Mouse (Mus musculus): ENCODE measurements at regions not wholly inside any gene's neighbourhood (a gene's known extent, or its start where the extent isn't known, plus 50 kb on each side); places are given as distances from the start of the nearest gene placed in this dataset. TPM values are rescaled to one million over a fixed set of nuclear protein-coding genes. Genes with fewer than 3 reads are reported as not detected.

GRCm38 (mm10) chr2:16929974-16930373 lies 573.9 kb downstream of the Plxdc2 start:
- Histone ChIP-seq H3K27me3 (no peaks in the 10 kb centered on the region), H3K4me1 (no peaks in the 10 kb centered on the region), H3K4me2 (no peak overlapping the region), H3K27ac (no peak overlapping the region), H3K4me3 (no peak overlapping the region), H3K36me3 (ENCODE audit: poor library complexity, severe bottlenecking) (no peaks in the 10 kb centered on the region), H3K9ac (no peak overlapping the region), H3K9me3 (replicated peaks) (no peaks in the 10 kb centered on the region)
- 89% methylated on average over 3 of the region's 3 CpGs for WGBS
- no peak for ATAC-seq

DNA sequence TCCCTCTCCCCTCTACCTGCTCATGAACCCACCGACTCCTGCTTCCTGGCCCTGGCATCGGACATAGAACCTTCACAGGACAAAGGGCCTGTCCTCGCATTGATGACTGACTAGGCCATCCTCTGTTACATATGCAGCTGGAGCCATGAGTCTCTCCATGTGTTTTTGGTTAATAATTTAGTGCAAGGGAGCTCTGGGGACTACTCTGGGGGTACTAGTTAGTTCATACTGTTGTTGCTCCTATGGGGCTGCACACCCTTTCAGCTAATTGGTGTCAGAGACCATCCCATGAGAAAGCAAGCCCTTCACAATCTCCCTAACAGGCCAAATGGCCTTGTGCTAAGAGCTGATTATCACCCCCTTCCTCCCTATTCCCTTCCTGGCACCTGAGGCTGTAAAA lies 603.3 kb downstream of the Plxdc2 start:
- Histone ChIP-seq H3K4me3 (no peak overlapping the region), H3K9ac (no peak overlapping the region), H3K4me2 (no peak overlapping the region), H3K27me3 (no peaks in the 10 kb centered on the region), H3K36me3 (ENCODE audit: poor library complexity, severe bottlenecking) (no peaks in the 10 kb centered on the region), H3K4me1 (no peaks in the 10 kb centered on the region), H3K9me3 (replicated peaks) (no peaks in the 10 kb centered on the region), H3K27ac (no peak overlapping the region)
- ATAC-seq, result no peak
- WGBS, result 96% methylated on average over 3 of the region's 3 CpGs

DNA sequence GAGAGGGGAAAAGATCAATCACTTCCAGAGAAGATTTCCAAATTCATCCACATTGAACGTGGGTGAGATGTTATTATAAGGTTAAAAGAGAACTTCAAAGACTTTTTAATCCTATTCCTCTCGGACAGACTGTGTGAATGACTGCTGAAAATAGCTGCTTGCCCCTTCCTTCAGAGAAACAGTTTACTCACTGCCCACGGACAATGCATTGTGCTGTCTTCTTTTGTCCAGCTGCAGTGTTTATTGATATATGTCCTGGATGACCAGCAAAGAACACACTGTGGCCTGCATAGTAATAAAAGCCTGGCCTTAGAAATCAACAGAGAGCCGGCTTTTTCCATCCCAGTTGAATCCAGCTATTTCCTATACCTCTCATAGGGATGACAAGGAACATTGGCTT lies 621.3 kb downstream of the Plxdc2 start:
- Histone ChIP-seq H3K4me1 (no peaks in the 10 kb centered on the region), H3K27me3 (no peaks in the 10 kb centered on the region), H3K9me3 (replicated peaks) (no peaks in the 10 kb centered on the region), H3K36me3 (ENCODE audit: poor library complexity, severe bottlenecking) (no peaks in the 10 kb centered on the region), H3K27ac (no peak overlapping the region), H3K4me2 (no peak overlapping the region), H3K9ac (no peak overlapping the region), H3K4me3 (no peak overlapping the region)
- no peak for ATAC-seq
- 3% methylated on average over 4 of the region's 4 CpGs for WGBS

DNA sequence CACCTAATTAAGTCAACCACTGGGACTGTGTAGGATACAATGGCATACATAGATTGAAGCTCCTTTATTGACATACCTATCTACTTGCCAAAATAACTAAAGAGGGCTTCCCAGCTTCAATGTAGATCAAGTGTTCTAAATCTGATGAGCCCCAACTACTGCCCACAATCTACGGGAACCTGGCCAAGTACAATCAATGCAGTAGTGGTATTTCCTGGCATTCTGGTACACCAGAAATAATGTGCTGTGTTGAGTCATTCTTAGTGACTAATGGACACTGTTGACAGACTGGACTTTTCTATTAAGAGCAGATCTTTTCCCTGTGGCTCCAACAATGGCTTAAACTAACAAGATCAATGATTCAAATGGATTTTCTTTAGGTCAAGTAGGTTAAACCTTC lies 626.7 kb downstream of the Plxdc2 start:
- H3K27ac ChIP-seq, result no peak overlapping the region
- H3K36me3 ChIP-seq (ENCODE audit: poor library complexity, severe bottlenecking), result no peaks in the 10 kb centered on the region
- no peaks in the 10 kb centered on the region for H3K27me3 ChIP-seq
- H3K4me2 ChIP-seq, result no peak overlapping the region
- 88% methylated on average over 1 of the region's 1 CpGs for WGBS
- H3K9ac ChIP-seq, result no peak overlapping the region
- H3K9me3 ChIP-seq (replicated peaks), result no peaks in the 10 kb centered on the region
- H3K4me3 ChIP-seq, result no peak overlapping the region
- H3K4me1 ChIP-seq, result no peaks in the 10 kb centered on the region
- ATAC-seq, result no peak

- H3K36me3 ChIP-seq (ENCODE audit: poor library complexity, severe bottlenecking), result no peaks in the 10 kb centered on the region
Measured at GRCm38 (mm10) chr2:16983583-16984221, 627.6 kb downstream of the Plxdc2 start.

More at GRCm38 (mm10) chr2:16983583-16984221, 627.6 kb downstream of the Plxdc2 start:
- no peaks in the 10 kb centered on the region for H3K9me3 ChIP-seq (replicated peaks)
- 82% methylated on average over 5 of the region's 5 CpGs for WGBS
- no peaks in the 10 kb centered on the region for H3K4me1 ChIP-seq
- H3K4me2 ChIP-seq, result no peak overlapping the region
- H3K27me3 ChIP-seq, result no peaks in the 10 kb centered on the region
- no peak overlapping the region for H3K4me3 ChIP-seq
- no peak for ATAC-seq
- no peak overlapping the region for H3K9ac ChIP-seq
- H3K27ac ChIP-seq, result no peak overlapping the region

Small RNAs in the stretch of these regions (microRNA-seq; reads per million reads assigned to microRNA genes)
- gene Gm24933, result not detected
